Mouse (Mus musculus) hindbrain, embryonic 12.5 days (tissue): ENCODE results near the gene Ddx19a. TPM values are rescaled to one million over a fixed set of nuclear protein-coding genes. Genes with fewer than 3 reads are reported as not detected.
A peak's percentile ranks its signal among the peaks of the same experiment; 100 is the strongest.

Experiments used
- ATAC-seq: fragments of 200-750 bp; cut with Nextera tagmentation; 2 replicates; pipeline ENCODE4 v1.8.0; 2017; ENCODE audit warnings: moderate TSS enrichment; ENCODE audit not compliant: low FRiP score
- H3K27ac ChIP-seq: fragments of 300-500 bp; sonication (generic); 2 replicates; pipeline ENCODE4 v1.5.1; 2016; ENCODE audit warnings: mild to moderate bottlenecking
- H3K27me3 ChIP-seq: fragments of 300-500 bp; sonication (generic); 2 replicates; pipeline ENCODE4 v1.6.1; 2016; ENCODE audit warnings: mild to moderate bottlenecking
- H3K36me3 ChIP-seq: fragments of 300-500 bp; sonication (generic); 2 replicates; pipeline ENCODE4 v1.6.1; 2016; ENCODE audit warnings: mild to moderate bottlenecking
- H3K4me1 ChIP-seq: fragments of 300-500 bp; sonication (generic); 2 replicates; pipeline ENCODE4 v1.6.1; 2016
- H3K4me2 ChIP-seq: fragments of 300-500 bp; sonication (generic); replicated peaks from 2 replicates; pipeline ENCODE4 v1.6.1; 2016; ENCODE audit warnings: mild to moderate bottlenecking
- H3K4me3 ChIP-seq: fragments of 300-500 bp; sonication (generic); 2 replicates; pipeline ENCODE4 v1.5.1; 2016; ENCODE audit warnings: mild to moderate bottlenecking
- H3K9ac ChIP-seq: fragments of 300-500 bp; sonication (generic); 2 replicates; pipeline ENCODE4 v1.6.1; 2016; ENCODE audit warnings: mild to moderate bottlenecking, moderate library complexity
- H3K9me3 ChIP-seq: fragments of 300-500 bp; sonication (generic); replicated peaks from 2 replicates; pipeline ENCODE4 v1.6.1; 2016; ENCODE audit warnings: mild to moderate bottlenecking
- WGBS: fragments of 180-500 bp; shearing (Covaris S2); methylation state at CpG from one replicate; pipeline ENCODE4 v1.1.7; 2016; 5-methylcytosine and 5-hydroxymethylcytosine counted together
- polyA plus RNA-seq: library from polyadenylated mRNA; unstranded; fragments of >200 nt; fragmentation: Nextera tagmentation; extraction: Ambion mirVana; gene quantifications from 2 replicates; pipeline ENCODE4 v1.2.1, GENCODE M21; 2016

The Ddx19a gene
- 13.9 and 16.9 TPM in 2 replicates for polyA plus RNA-seq

- Histone ChIP-seq H3K9me3 (no peaks in the 10 kb centered on the region), H3K4me2 (peak within 1 kb of the TSS; percentile 86), H3K4me3 (peak within 1 kb of the TSS; percentile 87), H3K27ac (peak within 1 kb of the TSS; percentile 74), H3K4me1 (peaks cover 10% of the 10 kb centered on the region), H3K9ac (peak within 1 kb of the TSS; percentile 87), H3K27me3 (no peaks in the 10 kb centered on the region), H3K36me3 (peaks cover 3% of the 10 kb centered on the region)
- peak; percentile 94 for ATAC-seq
- 3% methylated on average over 58 of the region's 58 CpGs for WGBS
These were observed at the start of gene Ddx19a for GRCm38 (mm10) chr8:110997547-110998531. Ddx19a (minus strand) TSS chr8:110997800.

GRCm38 (mm10) chr8:111044003-111044734, 46.6 kb upstream of the Ddx19a start:
- 50% methylated on average over 2 of the region's 2 CpGs for WGBS
- no peaks in the 10 kb centered on the region for H3K4me1 ChIP-seq
- H3K27me3 ChIP-seq = no peaks in the 10 kb centered on the region
- H3K4me2 ChIP-seq = no peak overlapping the region
- no peak for ATAC-seq
- no peak overlapping the region for H3K4me3 ChIP-seq
- H3K27ac ChIP-seq = no peak overlapping the region
- no peaks in the 10 kb centered on the region for H3K9me3 ChIP-seq
- H3K36me3 ChIP-seq = peaks cover 95% of the 10 kb centered on the region
- H3K9ac ChIP-seq = no peak overlapping the region

- Histone ChIP-seq H3K9me3 (no peaks in the 10 kb centered on the region), H3K4me1 (no peaks in the 10 kb centered on the region), H3K27ac (no peak overlapping the region), H3K4me3 (no peak overlapping the region), H3K36me3 (peaks cover 94% of the 10 kb centered on the region), H3K4me2 (no peak overlapping the region), H3K9ac (no peak overlapping the region), H3K27me3 (no peaks in the 10 kb centered on the region)
- 96% methylated on average over 19 of the region's 19 CpGs for WGBS
- no peak for ATAC-seq
These were observed 44.9 kb upstream of the Ddx19a start for GRCm38 (mm10) chr8:111042546-111042945.

GRCm38 (mm10) chr8:111036591-111036990, 39.0 kb upstream of the Ddx19a start:
- H3K27me3 ChIP-seq = peaks cover 4% of the 10 kb centered on the region; the same call in 1 of the 2 replicates
- peaks cover 41% of the 10 kb centered on the region for H3K36me3 ChIP-seq
- H3K4me1 ChIP-seq = peaks cover 15% of the 10 kb centered on the region
- H3K9ac ChIP-seq = no peak overlapping the region
- H3K4me2 ChIP-seq = no peak overlapping the region
- no peak for ATAC-seq
- no peaks in the 10 kb centered on the region for H3K9me3 ChIP-seq
- 95% methylated on average over 15 of the region's 15 CpGs for WGBS
- no peak overlapping the region for H3K4me3 ChIP-seq
- no peak overlapping the region for H3K27ac ChIP-seq

- Histone ChIP-seq H3K27me3 (peaks cover 10% of the 10 kb centered on the region; the same call in 1 of the 2 replicates), H3K9me3 (no peaks in the 10 kb centered on the region), H3K27ac (peak overlapping the region; percentile 91), H3K4me2 (peak overlapping the region; percentile 75), H3K36me3 (peaks cover 21% of the 10 kb centered on the region), H3K9ac (peak overlapping the region; percentile 82), H3K4me1 (peaks cover 15% of the 10 kb centered on the region), H3K4me3 (peak overlapping the region; percentile 82)
- peak; percentile 59 for ATAC-seq
- WGBS = 25% methylated on average over 12 of the region's 12 CpGs
These were observed 36.7 kb upstream of the Ddx19a start for GRCm38 (mm10) chr8:111034276-111034675.

- Histone ChIP-seq H3K4me1 (peaks cover 15% of the 10 kb centered on the region), H3K36me3 (peaks cover 15% of the 10 kb centered on the region), H3K4me3 (peak overlapping the region; percentile 82), H3K9me3 (no peaks in the 10 kb centered on the region), H3K27ac (peak overlapping the region; percentile 91), H3K27me3 (peaks cover 10% of the 10 kb centered on the region; the same call in 1 of the 2 replicates), H3K4me2 (peak overlapping the region; percentile 75), H3K9ac (peak overlapping the region; percentile 82)
- peak; percentile 99 for ATAC-seq
- 7% methylated on average over 37 of the region's 37 CpGs for WGBS
These were observed 36.0 kb upstream of the Ddx19a start for GRCm38 (mm10) chr8:111033482-111034215.

- peak within 1 kb of the TSS; percentile 75 for H3K4me2 ChIP-seq
- peak within 1 kb of the TSS; percentile 82 for H3K4me3 ChIP-seq
- H3K27ac ChIP-seq = peak within 1 kb of the TSS; percentile 91
- peaks cover 10% of the 10 kb centered on the region; the same call in 1 of the 2 replicates for H3K27me3 ChIP-seq
- WGBS = 95% methylated on average over 7 of the region's 7 CpGs
- H3K36me3 ChIP-seq = peaks cover 9% of the 10 kb centered on the region
- H3K4me1 ChIP-seq = peaks cover 15% of the 10 kb centered on the region
- ATAC-seq = no peak
- peak within 1 kb of the TSS; percentile 82 for H3K9ac ChIP-seq
- H3K9me3 ChIP-seq = no peaks in the 10 kb centered on the region
These were observed 35.3 kb upstream of the Ddx19a start, which contains the start of gene Aars for GRCm38 (mm10) chr8:111032916-111033315. Aars (plus strand) TSS chr8:111033144.

- Histone ChIP-seq H3K4me3 (no peak within 1 kb of the TSS), H3K4me1 (peaks cover 18% of the 10 kb centered on the region), H3K4me2 (no peak within 1 kb of the TSS), H3K27ac (no peak within 1 kb of the TSS), H3K27me3 (peaks cover 10% of the 10 kb centered on the region; the same call in 1 of the 2 replicates), H3K9ac (no peak within 1 kb of the TSS), H3K36me3 (no peaks in the 10 kb centered on the region), H3K9me3 (no peaks in the 10 kb centered on the region)
- WGBS = 94% methylated on average over 19 of the region's 19 CpGs
- no peak for ATAC-seq
These were observed 34.0 kb upstream of the Ddx19a start, which contains the start of gene Ddx19b for GRCm38 (mm10) chr8:111031572-111031971. Ddx19b (minus strand) TSS chr8:111031751.

GRCm38 (mm10) chr8:111030045-111030444, 32.4 kb upstream of the Ddx19a start:
- H3K9ac ChIP-seq = no peak overlapping the region
- no peak overlapping the region for H3K27ac ChIP-seq
- peaks cover 12% of the 10 kb centered on the region for H3K4me1 ChIP-seq
- WGBS = 83% methylated on average over 6 of the region's 6 CpGs
- H3K27me3 ChIP-seq = peaks cover 10% of the 10 kb centered on the region; the same call in 1 of the 2 replicates
- H3K4me2 ChIP-seq = no peak overlapping the region
- no peak for ATAC-seq
- no peak overlapping the region for H3K4me3 ChIP-seq
- no peaks in the 10 kb centered on the region for H3K36me3 ChIP-seq
- H3K9me3 ChIP-seq = no peaks in the 10 kb centered on the region

- no peaks in the 10 kb centered on the region for H3K9me3 ChIP-seq
- no peak overlapping the region for H3K4me3 ChIP-seq
- no peak overlapping the region for H3K27ac ChIP-seq
- peaks cover 10% of the 10 kb centered on the region; the same call in 1 of the 2 replicates for H3K27me3 ChIP-seq
- H3K4me2 ChIP-seq = no peak overlapping the region
- WGBS = 65% methylated on average over 4 of the region's 4 CpGs
- ATAC-seq = no peak
- no peak overlapping the region for H3K9ac ChIP-seq
- H3K36me3 ChIP-seq = no peaks in the 10 kb centered on the region
- peaks cover 7% of the 10 kb centered on the region for H3K4me1 ChIP-seq
These were observed 32.0 kb upstream of the Ddx19a start for GRCm38 (mm10) chr8:111029589-111029988.

- under 1% methylated on average over 31 of the region's 31 CpGs for WGBS
- peak overlapping the region; percentile 72 for H3K9ac ChIP-seq
- peak overlapping the region; percentile 59 for H3K4me3 ChIP-seq
- H3K27me3 ChIP-seq = peaks cover 10% of the 10 kb centered on the region; the same call in 1 of the 2 replicates
- peaks cover 3% of the 10 kb centered on the region; the same call in 1 of the 2 replicates for H3K4me1 ChIP-seq
- no peaks in the 10 kb centered on the region for H3K36me3 ChIP-seq
- ATAC-seq = peak; percentile 88
- H3K4me2 ChIP-seq = peak overlapping the region; percentile 60
- H3K9me3 ChIP-seq = no peaks in the 10 kb centered on the region
- no peak overlapping the region for H3K27ac ChIP-seq
These were observed 29.9 kb upstream of the Ddx19a start for GRCm38 (mm10) chr8:111027391-111027937.
